Mouse (Mus musculus) cerebellum, adult (tissue): ENCODE measurements around the gene 9930022D16Rik.

Experiments
- ATAC-seq: cut with Nextera tagmentation; 2 replicates; pipeline ENCODE4 v1.9.2; 2017; ENCODE audit warnings: mild to moderate bottlenecking, moderate library complexity, mixed read lengths; ENCODE audit not compliant: insufficient number of reproducible peaks, low FRiP score, low TSS enrichment

The 9930022D16Rik gene

GRCm38 (mm10) chr11:109444600-109444999 lies 30.9 kb downstream of the 9930022D16Rik start:
- ATAC-seq, result no peak

GRCm38 (mm10) chr11:109445438-109446035 lies 31.8 kb downstream of the 9930022D16Rik start:
- ATAC-seq, result 0 out of 2 replicates have a peak, but pooled peaks have one; percentile 40

GRCm38 (mm10) chr11:109451169-109451568 lies 37.5 kb downstream of the 9930022D16Rik start:
- ATAC-seq, result no peak

GRCm38 (mm10) chr11:109456261-109456660 lies 42.5 kb downstream of the 9930022D16Rik start:
- no peak for ATAC-seq

- no peak for ATAC-seq
Measured at GRCm38 (mm10) chr11:109458165-109458564, 44.4 kb downstream of the 9930022D16Rik start.

- ATAC-seq, result no peak
Measured at GRCm38 (mm10) chr11:109460586-109460985, 46.9 kb downstream of the 9930022D16Rik start.

GRCm38 (mm10) chr11:109465068-109465467 lies 51.4 kb downstream of the 9930022D16Rik start:
- ATAC-seq, result no peak

- no peak for ATAC-seq
Measured at GRCm38 (mm10) chr11:109466987-109467386, 53.3 kb downstream of the 9930022D16Rik start.

- no peak for ATAC-seq
Measured at GRCm38 (mm10) chr11:109468133-109468532, 54.4 kb downstream of the 9930022D16Rik start.
